Mouse (Mus musculus) urinary bladder, postnatal 4 days (tissue): ENCODE measurements around the gene Rbms3.

Source experiments
- DNase-seq, 2 experiments: peaks; one replicate each; pipeline ENCODE4 v3.0.0; 2021 to 2022; ENCODE audit warnings: low spot score in 2 of 2

The Rbms3 gene

GRCm38 (mm10) chr9:117051935-117052334 is 577.8 kb downstream of the Rbms3 start:
- DNase-seq, result no peak

GRCm38 (mm10) chr9:117048641-117049040 is 581.1 kb downstream of the Rbms3 start:
- DNase-seq, result no peak

- DNase-seq, result no peak
Observed at GRCm38 (mm10) chr9:117041993-117042366, 587.7 kb downstream of the Rbms3 start.

GRCm38 (mm10) chr9:117041291-117041992 is 588.3 kb downstream of the Rbms3 start:
- no peak for DNase-seq

- no peak for DNase-seq
Observed at GRCm38 (mm10) chr9:117039941-117040453, 589.7 kb downstream of the Rbms3 start.

- DNase-seq, result no peak
Observed at GRCm38 (mm10) chr9:117032690-117033089, 597.0 kb downstream of the Rbms3 start.

GRCm38 (mm10) chr9:117031237-117031636 is 598.5 kb downstream of the Rbms3 start:
- DNase-seq, result no peak

GRCm38 (mm10) chr9:117030837-117031236 is 598.9 kb downstream of the Rbms3 start:
- peak; percentile 88 to 91 for DNase-seq

- DNase-seq, result no peak
Observed at GRCm38 (mm10) chr9:117029953-117030352, 599.8 kb downstream of the Rbms3 start.

- no peak for DNase-seq
Observed at GRCm38 (mm10) chr9:117028586-117028985, 601.1 kb downstream of the Rbms3 start.

GRCm38 (mm10) chr9:117022086-117022485 is 607.6 kb downstream of the Rbms3 start:
- DNase-seq, result no peak

- DNase-seq, result peak in 1 of 2 experiments; percentile 39
Observed at GRCm38 (mm10) chr9:117021506-117021905, 608.2 kb downstream of the Rbms3 start.

- DNase-seq, result no peak
Observed at GRCm38 (mm10) chr9:117020216-117020615, 609.5 kb downstream of the Rbms3 start.

- peak in 1 of 2 experiments; percentile 25 for DNase-seq
Observed at GRCm38 (mm10) chr9:117018741-117019163, 611.0 kb downstream of the Rbms3 start.

GRCm38 (mm10) chr9:117018301-117018700 is 611.4 kb downstream of the Rbms3 start:
- DNase-seq, result no peak

- DNase-seq, result no peak
Observed at GRCm38 (mm10) chr9:117016605-117017319, 613.0 kb downstream of the Rbms3 start.

- no peak for DNase-seq
Observed at GRCm38 (mm10) chr9:117013386-117013785, 616.3 kb downstream of the Rbms3 start.

GRCm38 (mm10) chr9:117010801-117011200 is 618.9 kb downstream of the Rbms3 start:
- DNase-seq, result no peak

- no peak for DNase-seq
Observed at GRCm38 (mm10) chr9:117008194-117008593, 621.5 kb downstream of the Rbms3 start.

- no peak for DNase-seq
Observed at GRCm38 (mm10) chr9:117002083-117002482, 627.6 kb downstream of the Rbms3 start.

- DNase-seq, result no peak
Observed at GRCm38 (mm10) chr9:116999186-116999585, 630.5 kb downstream of the Rbms3 start.

- DNase-seq, result peak in 1 of 2 experiments; percentile 13
Observed at GRCm38 (mm10) chr9:116990321-116990720, 639.4 kb downstream of the Rbms3 start.

- peak in 1 of 2 experiments; percentile 22 for DNase-seq
Observed at GRCm38 (mm10) chr9:116980801-116981200, 648.9 kb downstream of the Rbms3 start.
